Mouse (Mus musculus) ES-Bruce4 (cell line): Measurements from ENCODE around the gene Ndufb2.

ENCODE experiments used
- CTCF ChIP-seq: IDR thresholded peaks from one replicate; pipeline ENCODE4 v1.8.1; 2011; ENCODE audit warnings: low read depth, low read length
- EP300 ChIP-seq: IDR thresholded peaks from 2 replicates; pipeline ENCODE4 v1.6.1; 2011; ENCODE audit warnings: low read depth, low read length; ENCODE audit not compliant: insufficient read depth
- POLR2A ChIP-seq: IDR thresholded peaks from one replicate; pipeline ENCODE4 v1.8.1; 2011; ENCODE audit warnings: low read length; ENCODE audit not compliant: insufficient read depth

DNA sequence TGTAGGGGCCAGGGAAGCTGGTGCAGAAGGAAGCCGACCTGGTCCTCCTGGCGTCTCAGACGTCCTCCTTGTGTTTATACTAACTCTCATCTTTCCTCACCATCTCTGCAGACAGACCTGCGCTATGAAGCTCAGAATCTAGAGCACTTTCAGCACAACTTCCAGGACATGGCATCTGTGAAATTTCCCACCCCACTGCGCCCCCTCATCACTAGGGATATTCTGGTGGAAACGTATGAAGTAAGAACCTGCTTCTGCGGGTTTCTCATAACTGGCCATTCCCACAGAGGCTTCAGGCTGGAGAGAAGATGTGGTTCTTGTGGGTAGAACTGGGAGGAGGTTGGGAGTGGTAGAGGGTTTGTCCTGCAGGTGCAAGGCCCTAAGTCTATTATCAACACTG, 12.8 kb upstream of the Ndufb2 start:
- TF ChIP-seq POLR2A (no peak), CTCF (no peak), EP300 (no peak)
